Mouse (Mus musculus): ENCODE results near the gene Limd2. TPM values are rescaled to one million over a fixed set of nuclear protein-coding genes. Genes with fewer than 3 reads are reported as not detected.

Gene Limd2
- total and polyA plus RNA-seq, 3 experiments: 275 to 563 (median 367) TPM

DNA sequence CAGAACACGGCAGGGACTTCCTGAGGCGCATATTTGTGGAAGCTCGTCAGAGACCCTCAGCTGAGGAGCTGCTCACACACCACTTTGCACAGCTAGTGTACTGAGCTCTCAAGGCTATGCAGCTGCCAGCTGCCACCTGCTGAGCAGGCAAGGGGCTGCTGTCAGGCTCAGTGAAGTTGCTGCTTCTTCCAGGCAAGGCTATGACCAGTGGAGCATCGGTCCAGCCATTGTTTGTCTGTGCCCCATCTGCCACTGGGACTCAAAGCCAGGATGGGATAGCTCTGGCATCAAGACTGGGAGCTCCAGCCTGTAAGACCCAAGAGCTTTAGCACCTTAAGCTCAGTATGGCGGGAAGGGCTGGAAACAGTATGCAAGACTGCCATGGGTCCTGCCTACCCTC is 6.6 kb downstream of the Limd2 start:
- TF ChIP-seq CHD2 (IDR thresholded peaks at IDR 0.05; ENCODE audit: low read length) (no peak), NRF1 (IDR thresholded peaks at IDR 0.05; ENCODE audit: low read depth, low read length) (no peak), RAD21 (IDR thresholded peaks at IDR 0.05; ENCODE audit: low read depth, low read length) (no peak), SMC3 (IDR thresholded peaks at IDR 0.05; ENCODE audit: low read depth, low read length) (no peak), IRF4 (IDR thresholded peaks at IDR 0.05; ENCODE audit: low read depth, low read length) (no peak), USF2 (conservative IDR thresholded peaks at IDR 0.05; ENCODE audit: low read depth, low read length) (no peak), GABPA (IDR thresholded peaks at IDR 0.05; ENCODE audit: insufficient replicate concordance, low read depth, low read length) (no peak), ZMIZ1 (IDR thresholded peaks at IDR 0.05; ENCODE audit: low read depth, low read length) (no peak)
- Histone ChIP-seq H3K27ac (ENCODE audit: insufficient read depth, low read depth) (peak overlapping the region; percentile 29; the same call in 1 of the 2 replicates), H3K4me3 (replicated peaks in 1 of 3; ENCODE audit: low read depth in 2 of 3, low read length in 2 of 3, poor library complexity in 1 of 3) (no peak overlapping the region), H3K36me3 (replicated peaks in 1 of 2; ENCODE audit: control insufficient read depth in 1 of 2, insufficient read depth in 1 of 2, low read length in 1 of 2) (peaks cover 86 to 98% of the 10 kb centered on the region in 2 experiments), H3K4me1 (ENCODE audit: control insufficient read depth in 1 of 2, insufficient read depth in 2 of 2) (peaks cover 23 to 48% of the 10 kb centered on the region in 2 experiments), H3K27me3 (replicated peaks) (no peaks in the 10 kb centered on the region), H3K9me3 (replicated peaks; ENCODE audit: low read length) (no peaks in the 10 kb centered on the region), H3K4me2 (ENCODE audit: insufficient read depth, low read depth, poor library complexity, severe bottlenecking) (no peak overlapping the region), H3K9ac (ENCODE audit: insufficient read depth, low read depth) (no peak overlapping the region), H3K79me2 (replicated peaks; ENCODE audit: control insufficient read depth, extremely low read depth, insufficient read depth, poor library complexity, severe bottlenecking) (peaks cover 27% of the 10 kb centered on the region)
- in situ Hi-C loops (cut with MboI; ENCODE audit: low pct_ligation_motif_present, low pct_unique_long_range_greater_than_20kb, low sequenced_read_pairs): no loop called here
- DNase-seq (ENCODE audit: extremely low read depth): no peak
- dilution Hi-C loops (cut with MboI; ENCODE audit: extremely low pct_ligation_motif_present, extremely low pct_unique_long_range_greater_than_20kb, low sequenced_read_pairs): no loop called here

DNA sequence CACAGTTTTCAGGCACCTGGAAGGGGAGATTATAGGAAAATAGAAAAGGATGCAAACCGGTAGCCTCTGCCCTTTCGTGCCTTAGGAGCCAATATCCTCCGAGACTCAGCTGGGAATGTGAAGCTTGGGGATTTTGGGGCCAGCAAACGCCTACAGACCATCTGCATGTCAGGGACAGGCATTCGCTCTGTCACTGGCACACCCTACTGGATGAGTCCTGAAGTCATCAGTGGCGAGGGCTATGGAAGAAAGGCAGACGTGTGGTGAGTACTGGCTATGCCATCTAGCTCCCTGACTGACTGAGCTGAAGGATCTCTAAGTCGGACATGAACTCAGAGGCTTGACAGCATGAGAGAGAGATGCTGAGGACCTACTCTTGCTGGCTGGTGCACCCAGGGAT is 8.5 kb downstream of the Limd2 start:
- Histone ChIP-seq H3K4me2 (ENCODE audit: insufficient read depth, low read depth, poor library complexity, severe bottlenecking) (no peak overlapping the region), H3K4me1 (ENCODE audit: control insufficient read depth in 1 of 2, insufficient read depth in 2 of 2) (peaks cover 16 to 34% of the 10 kb centered on the region in 2 experiments), H3K9me3 (replicated peaks; ENCODE audit: low read length) (no peaks in the 10 kb centered on the region), H3K36me3 (replicated peaks in 1 of 2; ENCODE audit: control insufficient read depth in 1 of 2, insufficient read depth in 1 of 2, low read length in 1 of 2) (peaks cover 79 to 98% of the 10 kb centered on the region in 2 experiments), H3K4me3 (replicated peaks in 1 of 3; ENCODE audit: low read depth in 2 of 3, low read length in 2 of 3, poor library complexity in 1 of 3) (no peak overlapping the region), H3K9ac (ENCODE audit: insufficient read depth, low read depth) (no peak overlapping the region), H3K27me3 (replicated peaks) (no peaks in the 10 kb centered on the region), H3K27ac (ENCODE audit: insufficient read depth, low read depth) (no peak overlapping the region), H3K79me2 (replicated peaks; ENCODE audit: control insufficient read depth, extremely low read depth, insufficient read depth, poor library complexity, severe bottlenecking) (peaks cover 8% of the 10 kb centered on the region)
- no peak for DNase-seq (ENCODE audit: extremely low read depth)
- TF ChIP-seq SMC3 (IDR thresholded peaks at IDR 0.05; ENCODE audit: low read depth, low read length) (peak; percentile 7; the same call in 1 of the 2 replicates), MAFK (IDR thresholded peaks at IDR 0.05; ENCODE audit: insufficient replicate concordance, low read length) (no peak), TCF12 (IDR thresholded peaks at IDR 0.05; ENCODE audit: low read depth, low read length) (no peak), RAD21 (IDR thresholded peaks at IDR 0.05; ENCODE audit: low read depth, low read length) (peak; percentile 13), CHD2 (IDR thresholded peaks at IDR 0.05; ENCODE audit: low read length) (no peak), CTCF (conservative IDR thresholded peaks at IDR 0.05 in 1 of 2, IDR thresholded peaks at IDR 0.05 in 1 of 2; ENCODE audit: low read depth in 2 of 2, low read length in 2 of 2) (peak in 1 of 2 experiments; percentile 30; a peak in 2 of 4 replicates)
- dilution Hi-C loops (cut with MboI; ENCODE audit: extremely low pct_ligation_motif_present, extremely low pct_unique_long_range_greater_than_20kb, low sequenced_read_pairs) (no loop called here), in situ Hi-C loops (cut with MboI; ENCODE audit: low pct_ligation_motif_present, low pct_unique_long_range_greater_than_20kb, low sequenced_read_pairs) (no loop called here)

DNA sequence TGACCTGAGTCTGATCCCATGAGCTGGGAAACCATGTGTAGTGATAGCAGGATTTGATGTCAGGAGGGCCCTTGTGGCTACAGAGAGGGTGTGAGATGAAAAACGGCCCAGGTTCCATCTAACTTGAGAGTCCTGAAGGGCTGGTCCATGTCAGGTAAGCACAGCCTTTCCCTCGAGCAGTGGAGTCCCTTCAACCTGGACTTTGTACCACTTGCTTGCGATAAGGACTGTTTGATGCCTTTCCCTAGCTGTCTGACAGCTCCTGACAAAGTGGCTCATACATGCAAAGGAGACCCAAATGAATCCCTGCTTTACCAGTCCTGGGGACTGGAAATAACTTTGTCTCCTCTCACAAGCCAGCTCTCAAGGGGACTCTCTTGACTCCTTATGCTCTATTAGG is 9.4 kb downstream of the Limd2 start:
- Histone ChIP-seq H3K27ac (ENCODE audit: insufficient read depth, low read depth) (no peak overlapping the region), H3K36me3 (replicated peaks in 1 of 2; ENCODE audit: control insufficient read depth in 1 of 2, insufficient read depth in 1 of 2, low read length in 1 of 2) (peaks cover 69 to 92% of the 10 kb centered on the region in 2 experiments), H3K9ac (ENCODE audit: insufficient read depth, low read depth) (no peak overlapping the region), H3K4me1 (ENCODE audit: control insufficient read depth in 1 of 2, insufficient read depth in 2 of 2) (peaks cover 7 to 25% of the 10 kb centered on the region in 2 experiments), H3K4me2 (ENCODE audit: insufficient read depth, low read depth, poor library complexity, severe bottlenecking) (no peak overlapping the region), H3K9me3 (replicated peaks; ENCODE audit: low read length) (no peaks in the 10 kb centered on the region), H3K4me3 (replicated peaks in 1 of 3; ENCODE audit: low read depth in 2 of 3, low read length in 2 of 3, poor library complexity in 1 of 3) (no peak overlapping the region), H3K79me2 (replicated peaks; ENCODE audit: control insufficient read depth, extremely low read depth, insufficient read depth, poor library complexity, severe bottlenecking) (no peaks in the 10 kb centered on the region), H3K27me3 (replicated peaks) (no peaks in the 10 kb centered on the region)
- in situ Hi-C loops (cut with MboI; ENCODE audit: low pct_ligation_motif_present, low pct_unique_long_range_greater_than_20kb, low sequenced_read_pairs): no loop called here
- dilution Hi-C loops (cut with MboI; ENCODE audit: extremely low pct_ligation_motif_present, extremely low pct_unique_long_range_greater_than_20kb, low sequenced_read_pairs): no loop called here
- TF ChIP-seq ETS1 (conservative IDR thresholded peaks at IDR 0.05; ENCODE audit: low read depth, low read length) (no peak), RCOR1 (conservative IDR thresholded peaks at IDR 0.05; ENCODE audit: low read depth, low read length) (no peak), MYC (IDR thresholded peaks at IDR 0.05; ENCODE audit: low read depth, low read length) (no peak), NRF1 (IDR thresholded peaks at IDR 0.05; ENCODE audit: low read depth, low read length) (no peak), IRF4 (IDR thresholded peaks at IDR 0.05; ENCODE audit: low read depth, low read length) (no peak), USF2 (conservative IDR thresholded peaks at IDR 0.05; ENCODE audit: low read depth, low read length) (no peak), E2F4 (IDR thresholded peaks at IDR 0.05; ENCODE audit: insufficient replicate concordance, low read depth, low read length) (no peak), GABPA (IDR thresholded peaks at IDR 0.05; ENCODE audit: insufficient replicate concordance, low read depth, low read length) (no peak)
- no peak for DNase-seq (ENCODE audit: extremely low read depth)
